Mouse (Mus musculus) MEL (cell line): ENCODE measurements at regions not wholly inside any gene's neighbourhood (a gene's known extent, or its start where the extent isn't known, plus 50 kb on each side); places are given as distances from the start of the nearest gene placed in this dataset.

Experiments
- DNase-seq: peaks from one replicate; pipeline ENCODE4 v3.0.0; 2011; ENCODE audit warnings: low read depth, low spot score
- H3K27ac ChIP-seq: 2 replicates; pipeline ENCODE4 v1.5.1; 2012; ENCODE audit warnings: low read depth, mild to moderate bottlenecking, control low read depth, low read length, moderate library complexity; ENCODE audit not compliant: control insufficient read depth
- H3K27me3 ChIP-seq, 2 experiments: fragments of 150-350 bp in 1 of 2; sonication (generic) in 1 of 2; 2 replicates each; pipeline ENCODE4 v1.6.1; 2012; ENCODE audit warnings: low read length in 2 of 2, mild to moderate bottlenecking in 2 of 2, improper control_type of control experiment in 1 of 2, moderate library complexity in 1 of 2; ENCODE audit not compliant: insufficient read depth in 2 of 2, control insufficient read depth in 1 of 2
- H3K36me3 ChIP-seq, 2 experiments: 2 replicates each; pipeline ENCODE4 v1.6.1; 2012 to 2014; ENCODE audit warnings: low read length in 2 of 2, improper control_type of control experiment in 1 of 2, inconsistent platforms in 1 of 2, mild to moderate bottlenecking in 1 of 2; ENCODE audit not compliant: insufficient read depth in 2 of 2, control insufficient read depth in 1 of 2
- H3K4me1 ChIP-seq, 2 experiments: fragments of 150-350 bp in 1 of 2; sonication (generic) in 1 of 2; 2 replicates each; pipeline ENCODE4 v1.6.1; 2012; ENCODE audit warnings: low read length in 2 of 2, improper control_type of control experiment in 1 of 2, mild to moderate bottlenecking in 1 of 2; ENCODE audit not compliant: insufficient read depth in 2 of 2, control insufficient read depth in 1 of 2
- H3K4me3 ChIP-seq, 2 experiments: fragments of 150-350 bp in 1 of 2; sonication (generic) in 1 of 2; 2 replicates each; pipeline ENCODE4 v1.5.1; 2012; ENCODE audit warnings: low read depth in 2 of 2, low read length in 2 of 2, mild to moderate bottlenecking in 2 of 2, moderate library complexity in 2 of 2, control low read depth in 1 of 2, improper control_type of control experiment in 1 of 2; ENCODE audit not compliant: control insufficient read depth in 1 of 2, insufficient read depth in 1 of 2
- H3K79me2 ChIP-seq: 2 replicates; pipeline ENCODE4 v1.6.1; 2012; ENCODE audit warnings: mild to moderate bottlenecking, low read length, moderate library complexity; ENCODE audit not compliant: control insufficient read depth, poor library complexity, insufficient read depth
- H3K9ac ChIP-seq: 2 replicates; pipeline ENCODE4 v1.6.1; 2012; ENCODE audit warnings: low read depth, mild to moderate bottlenecking, control low read depth, low read length, moderate library complexity; ENCODE audit not compliant: control insufficient read depth, poor library complexity, severe bottlenecking
- H3K9me3 ChIP-seq: fragments of 150-350 bp; sonication (generic); replicated peaks from 2 replicates; pipeline ENCODE4 v1.6.1; 2012; ENCODE audit warnings: mild to moderate bottlenecking, low read length, improper control_type of control experiment, moderate library complexity; ENCODE audit not compliant: insufficient read depth
- CHD1 ChIP-seq: IDR thresholded peaks from 2 replicates; pipeline ENCODE4 v1.6.1; 2012; ENCODE audit warnings: low read depth, mild to moderate bottlenecking, inconsistent platforms, low read length, improper control_type of control experiment
- CTCF ChIP-seq, 3 experiments: IDR thresholded peaks in 2 of 3; conservative IDR thresholded peaks in 1 of 3; 2 replicates each; pipeline ENCODE4 v1.5.1; 2011 to 2012; ENCODE audit warnings: low read length in 3 of 3, low read depth in 2 of 3, mild to moderate bottlenecking in 2 of 3, improper control_type of control experiment in 1 of 3, inconsistent platforms in 1 of 3, mixed read lengths in 1 of 3, moderate library complexity in 1 of 3; ENCODE audit not compliant: control insufficient read depth in 1 of 3, insufficient read depth in 1 of 3, poor library complexity in 1 of 3, severe bottlenecking in 1 of 3
- E2F4 ChIP-seq: IDR thresholded peaks from 2 replicates; pipeline ENCODE4 v1.6.1; 2011; ENCODE audit warnings: low read depth, low read length, improper control_type of control experiment, borderline replicate concordance
- ELF1 ChIP-seq: IDR thresholded peaks from 2 replicates; pipeline ENCODE4 v1.6.1; 2014; ENCODE audit warnings: low read depth, mild to moderate bottlenecking, inconsistent platforms, low read length, improper control_type of control experiment, moderate library complexity
- ETS1 ChIP-seq: IDR thresholded peaks from 2 replicates; pipeline ENCODE4 v1.6.1; 2012; ENCODE audit warnings: low read depth, mild to moderate bottlenecking, inconsistent platforms, low read length, improper control_type of control experiment, moderate library complexity
- GABPA ChIP-seq: IDR thresholded peaks from 2 replicates; pipeline ENCODE4 v1.6.1; 2012; ENCODE audit warnings: low read depth, mild to moderate bottlenecking, inconsistent platforms, low read length, improper control_type of control experiment, moderate library complexity
- GATA1 ChIP-seq: IDR thresholded peaks from 2 replicates; pipeline ENCODE4 v1.6.1; 2011; ENCODE audit warnings: low read depth, low read length, improper control_type of control experiment
- HCFC1 ChIP-seq: IDR thresholded peaks from 2 replicates; pipeline ENCODE4 v1.6.1; 2012; ENCODE audit warnings: low read depth, mild to moderate bottlenecking, inconsistent platforms, low read length, improper control_type of control experiment, moderate library complexity
- JUND ChIP-seq: IDR thresholded peaks from 2 replicates; pipeline ENCODE4 v1.6.1; 2011; ENCODE audit warnings: low read depth, mild to moderate bottlenecking, improper control_type of control experiment, low read length
- MAFK ChIP-seq: IDR thresholded peaks from 2 replicates; pipeline ENCODE4 v1.6.1; 2011; ENCODE audit warnings: low read depth, mild to moderate bottlenecking, low read length, improper control_type of control experiment, borderline replicate concordance
- MAZ ChIP-seq: IDR thresholded peaks from 2 replicates; pipeline ENCODE4 v1.6.1; 2012; ENCODE audit warnings: low read depth, mild to moderate bottlenecking, inconsistent platforms, low read length, improper control_type of control experiment
- MEF2A ChIP-seq: IDR thresholded peaks from 2 replicates; pipeline ENCODE4 v1.6.1; 2014; ENCODE audit warnings: low read depth, mild to moderate bottlenecking, inconsistent platforms, low read length, improper control_type of control experiment; ENCODE audit not compliant: poor library complexity, insufficient replicate concordance, severe bottlenecking; ENCODE audit errors: extremely low read depth
- NELFE ChIP-seq: IDR thresholded peaks from 2 replicates; pipeline ENCODE4 v1.6.1; 2011; ENCODE audit warnings: low read depth, low read length, improper control_type of control experiment
- RAD21 ChIP-seq: IDR thresholded peaks from 2 replicates; pipeline ENCODE4 v1.6.1; 2011; ENCODE audit warnings: mild to moderate bottlenecking, low read depth, low read length, improper control_type of control experiment
- SIN3A ChIP-seq: IDR thresholded peaks from 2 replicates; pipeline ENCODE4 v1.6.1; 2012; ENCODE audit warnings: low read length, improper control_type of control experiment, inconsistent platforms
- SMC3 ChIP-seq: IDR thresholded peaks from 2 replicates; pipeline ENCODE4 v1.6.1; 2011; ENCODE audit warnings: low read depth, low read length, improper control_type of control experiment
- TBP ChIP-seq: IDR thresholded peaks from 2 replicates; pipeline ENCODE4 v1.8.0; 2011; ENCODE audit warnings: low read depth, low read length, improper control_type of control experiment
- TCF12 ChIP-seq: IDR thresholded peaks from 2 replicates; pipeline ENCODE4 v1.6.1; 2014; ENCODE audit warnings: low read depth, mild to moderate bottlenecking, inconsistent platforms, low read length, improper control_type of control experiment, moderate library complexity
- USF1 ChIP-seq: IDR thresholded peaks from 2 replicates; pipeline ENCODE4 v1.6.1; 2014; ENCODE audit warnings: low read depth, mild to moderate bottlenecking, inconsistent platforms, low read length, improper control_type of control experiment, moderate library complexity
- USF2 ChIP-seq, 2 experiments: IDR thresholded peaks; 2 replicates each; pipeline ENCODE4 v1.6.1; 2011 to 2012; ENCODE audit warnings: improper control_type of control experiment in 2 of 2, low read length in 2 of 2, borderline replicate concordance in 1 of 2, inconsistent platforms in 1 of 2, low read depth in 1 of 2, mild to moderate bottlenecking in 1 of 2; ENCODE audit not compliant: insufficient read depth in 1 of 2
- ZKSCAN1 ChIP-seq: IDR thresholded peaks from 2 replicates; pipeline ENCODE4 v1.6.1; 2012; ENCODE audit warnings: low read depth, mild to moderate bottlenecking, inconsistent platforms, low read length, improper control_type of control experiment, moderate library complexity

DNA sequence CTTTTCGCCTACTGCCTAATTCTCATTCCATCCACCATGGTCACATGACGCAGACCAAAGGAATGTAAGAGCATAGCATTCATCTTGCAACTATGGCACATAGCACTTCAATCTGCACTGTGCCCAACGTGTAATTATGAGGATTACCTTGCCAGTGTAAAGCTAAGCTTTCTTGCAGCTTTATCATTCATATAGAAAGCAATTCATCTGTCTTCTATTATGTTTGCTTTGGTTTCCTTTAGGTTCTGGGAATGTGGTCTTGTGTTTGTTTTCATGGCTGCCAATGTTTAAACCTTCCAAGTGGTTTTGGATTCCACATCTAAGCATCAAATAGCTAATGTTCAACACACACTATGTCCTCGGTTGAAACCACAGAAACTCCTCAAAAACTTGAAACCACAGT, 307.2 kb downstream of the Olfr1505 start:
- Histone ChIP-seq H3K9me3 (no peaks in the 10 kb centered on the region), H3K79me2 (no peaks in the 10 kb centered on the region), H3K36me3 (no peaks in the 10 kb centered on the region), H3K4me1 (no peaks in the 10 kb centered on the region), H3K9ac (no peak overlapping the region), H3K4me3 (no peak overlapping the region), H3K27me3 (no peaks in the 10 kb centered on the region), H3K27ac (no peak overlapping the region)
- TF ChIP-seq RAD21 (no peak), GATA1 (no peak), TCF12 (no peak), ELF1 (no peak), TBP (no peak), CTCF (IDR thresholded peaks at IDR 0.05 in 2 of 3, conservative IDR thresholded peaks at IDR 0.05 in 1 of 3; ENCODE audit: control insufficient read depth in 1 of 3, insufficient read depth in 1 of 3, low read depth in 2 of 3, low read length in 3 of 3, poor library complexity in 1 of 3, severe bottlenecking in 1 of 3) (no peak), JUND (no peak), GABPA (no peak), NELFE (no peak), ZKSCAN1 (no peak), E2F4 (no peak), USF2 (IDR thresholded peaks at IDR 0.05; ENCODE audit: borderline replicate concordance in 1 of 2, insufficient read depth in 1 of 2, low read depth in 1 of 2, low read length in 2 of 2) (no peak), HCFC1 (no peak), USF1 (no peak), SMC3 (no peak), MAZ (no peak), SIN3A (no peak), MEF2A (no peak)
- DNase-seq = no peak

DNA sequence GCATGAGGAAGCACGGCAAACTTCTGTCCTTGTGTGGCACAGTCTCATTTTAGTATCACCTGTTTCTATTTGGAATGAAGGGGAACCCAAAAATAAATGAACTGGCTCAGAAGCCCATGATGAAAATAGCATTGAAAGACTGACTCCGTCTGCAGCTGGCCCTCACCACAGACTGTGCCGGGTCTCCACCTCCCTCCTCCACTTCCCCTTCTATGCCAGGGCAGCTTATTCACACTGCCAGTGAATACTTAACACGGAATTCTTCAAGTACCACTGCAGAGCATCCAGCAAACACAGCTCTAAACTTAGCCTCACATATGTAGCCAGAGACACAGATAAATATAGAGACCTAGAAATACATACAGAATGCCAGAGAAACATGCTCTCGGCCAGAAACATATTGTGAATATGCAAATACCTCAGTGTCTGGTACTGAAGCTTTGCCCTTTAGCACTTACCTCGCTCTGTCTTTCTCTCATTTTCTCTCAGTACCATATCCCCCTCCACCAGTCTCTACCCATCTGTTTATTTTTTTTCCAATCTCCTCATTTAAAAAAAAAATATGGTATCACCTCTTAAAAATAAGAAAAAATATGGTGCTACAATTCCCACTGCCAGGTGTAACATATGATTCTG, 311.8 kb downstream of the Olfr1505 start:
- Histone ChIP-seq H3K27ac (no peak overlapping the region), H3K27me3 (no peaks in the 10 kb centered on the region), H3K36me3 (no peaks in the 10 kb centered on the region), H3K9ac (no peak overlapping the region), H3K9me3 (no peaks in the 10 kb centered on the region), H3K79me2 (no peaks in the 10 kb centered on the region), H3K4me1 (no peaks in the 10 kb centered on the region), H3K4me3 (no peak overlapping the region)
- no peak for DNase-seq
- TF ChIP-seq ETS1 = no peak
- TF ChIP-seq CHD1 = no peak
- TF ChIP-seq MAFK = no peak
- no peak for TF ChIP-seq RAD21
- no peak for TF ChIP-seq USF1
- TF ChIP-seq, all 39 proteins: peak for 0
